Mouse (Mus musculus) lung, embryonic 14.5 days (tissue): Measurements from ENCODE around the gene Maip1. TPM values are rescaled to one million over a fixed set of nuclear protein-coding genes. Genes with fewer than 3 reads are reported as not detected.
A peak's percentile ranks its signal among the peaks of the same experiment; 100 is the strongest.

Experiments
- ATAC-seq: fragments of 200-750 bp; cut with Nextera tagmentation; 2 replicates; pipeline ENCODE4 v1.8.0; 2017; ENCODE audit warnings: mild to moderate bottlenecking, moderate TSS enrichment, moderate library complexity; ENCODE audit not compliant: insufficient read depth
- DNase-seq: peaks from one replicate; pipeline ENCODE4 v3.0.0-alpha.2; 2015
- H3K27ac ChIP-seq: fragments of 300-500 bp; sonication (generic); 2 replicates; pipeline ENCODE4 v1.5.1; 2014; ENCODE audit warnings: low read depth, mild to moderate bottlenecking, moderate library complexity
- H3K27me3 ChIP-seq: fragments of 300-500 bp; sonication (generic); 2 replicates; pipeline ENCODE4 v1.6.1; 2014; ENCODE audit warnings: low read length, control low read depth; ENCODE audit not compliant: insufficient read depth
- H3K36me3 ChIP-seq: fragments of 300-500 bp; sonication (generic); 2 replicates; pipeline ENCODE4 v1.6.1; 2014; ENCODE audit warnings: control low read depth; ENCODE audit not compliant: insufficient read depth
- H3K4me1 ChIP-seq: fragments of 300-500 bp; sonication (generic); 2 replicates; pipeline ENCODE4 v1.6.1; 2014; ENCODE audit warnings: antibody characterized with exemption, control low read depth; ENCODE audit not compliant: insufficient read depth
- H3K4me2 ChIP-seq: fragments of 300-500 bp; sonication (generic); 2 replicates; pipeline ENCODE4 v1.6.1; 2014; ENCODE audit warnings: mild to moderate bottlenecking
- H3K4me3 ChIP-seq: fragments of 300-500 bp; sonication (generic); 2 replicates; pipeline ENCODE4 v1.5.1; 2014; ENCODE audit warnings: low read depth, low read length
- H3K9ac ChIP-seq: fragments of 300-500 bp; sonication (generic); 2 replicates; pipeline ENCODE4 v1.6.1; 2014
- H3K9me3 ChIP-seq: fragments of 300-500 bp; sonication (generic); 2 replicates; pipeline ENCODE4 v1.6.1; 2016; ENCODE audit warnings: low read depth, low read length, control low read depth
- CTCF ChIP-seq: IDR thresholded peaks from 2 replicates; pipeline ENCODE4 v1.5.1; 2016; ENCODE audit warnings: antibody characterized with exemption, low read depth
- WGBS: fragments of 180-500 bp; shearing (Covaris S2); extraction: QIAGEN DNeasy Blood & Tissue Kit; methylation state at CpG from one replicate; pipeline ENCODE4 v1.1.7; 2014; 5-methylcytosine and 5-hydroxymethylcytosine counted together
- polyA plus RNA-seq: library from polyadenylated mRNA; unstranded; fragments of >200 nt; fragmentation: Nextera tagmentation; extraction: Ambion mirVana; gene quantifications from 2 replicates; pipeline ENCODE4 v1.2.1, GENCODE M21; 2014

Maip1 gene
- polyA plus RNA-seq, 1 experiment from 2014 or later: 17.5 TPM

DNA sequence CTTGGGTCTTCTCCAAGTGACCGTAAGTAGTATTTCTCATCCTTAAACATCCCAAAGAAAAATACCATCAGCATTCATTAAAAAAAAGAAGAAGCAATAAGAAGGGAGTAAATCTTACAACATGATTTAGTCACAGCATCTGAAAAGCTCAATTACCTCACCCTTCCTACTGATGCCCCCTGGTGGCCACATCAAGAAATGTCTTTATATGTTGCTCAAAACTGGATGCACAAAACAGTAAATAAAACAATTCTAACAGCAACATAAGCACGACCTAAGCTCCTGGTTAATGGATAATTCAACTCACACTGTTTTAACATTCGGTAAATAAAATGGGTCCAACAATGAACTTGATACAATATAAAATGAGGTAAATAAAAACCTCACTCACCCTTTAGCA, 12.1 kb upstream of the Maip1 start:
- TF ChIP-seq CTCF: peak; percentile 81
- H3K4me1 ChIP-seq: no peaks in the 10 kb centered on the region
- H3K27ac ChIP-seq: no peak overlapping the region
- H3K9ac ChIP-seq: no peak overlapping the region
- peaks cover 51% of the 10 kb centered on the region for H3K36me3 ChIP-seq
- H3K4me2 ChIP-seq: no peak overlapping the region
- ATAC-seq (no peak), DNase-seq (peak; percentile 73)
- 64% methylated on average over 3 of the region's 3 CpGs for WGBS
- no peaks in the 10 kb centered on the region for H3K27me3 ChIP-seq
- H3K4me3 ChIP-seq: no peak overlapping the region
- H3K9me3 ChIP-seq: no peaks in the 10 kb centered on the region

DNA sequence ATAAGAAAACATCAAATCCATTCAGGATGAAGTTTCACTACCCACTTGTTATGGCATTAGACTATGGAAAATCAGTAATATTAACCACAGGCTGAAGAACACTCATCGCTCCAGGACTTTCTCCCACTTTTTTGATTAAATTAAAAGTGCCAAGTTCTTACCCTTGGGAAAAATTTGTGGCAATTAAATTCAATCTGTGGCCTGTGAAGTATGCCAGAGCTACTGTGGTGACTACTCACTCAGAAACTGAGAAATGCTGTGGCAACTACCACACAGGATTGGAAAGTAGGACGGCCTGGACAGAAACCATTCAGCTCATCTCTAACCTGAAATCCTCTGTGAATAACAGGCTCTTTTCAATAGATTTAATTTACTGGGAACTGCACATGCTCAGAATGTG, 5.8 kb upstream of the Maip1 start:
- H3K4me2 ChIP-seq: no peak overlapping the region
- H3K9me3 ChIP-seq: no peaks in the 10 kb centered on the region
- peaks cover 43% of the 10 kb centered on the region for H3K36me3 ChIP-seq
- WGBS: 92% methylated on average over 2 of the region's 2 CpGs
- no peak overlapping the region for H3K27ac ChIP-seq
- H3K4me1 ChIP-seq: no peaks in the 10 kb centered on the region
- ATAC-seq (no peak), DNase-seq (no peak)
- TF ChIP-seq CTCF: no peak
- H3K4me3 ChIP-seq: no peak overlapping the region
- no peaks in the 10 kb centered on the region for H3K27me3 ChIP-seq
- no peak overlapping the region for H3K9ac ChIP-seq

DNA sequence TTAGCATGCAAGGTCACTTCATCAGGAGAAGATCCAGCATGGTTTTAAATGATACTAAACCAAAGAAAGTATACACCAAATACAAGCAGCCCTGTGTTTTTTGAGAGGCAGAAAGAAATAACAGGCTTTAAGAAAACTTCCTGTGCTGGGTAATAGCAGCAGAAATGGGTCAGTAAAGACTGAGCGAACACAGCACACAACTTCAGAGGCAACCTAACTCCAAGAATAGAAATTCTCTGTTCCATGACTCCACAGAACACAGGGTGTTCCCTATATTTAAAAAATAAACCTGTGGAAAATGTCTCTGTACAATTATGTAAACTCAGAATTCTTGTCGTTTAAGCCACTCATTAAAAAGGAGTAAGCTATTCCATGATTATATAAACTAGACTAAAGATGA, 5.3 kb upstream of the Maip1 start:
- Histone ChIP-seq H3K27me3 (no peaks in the 10 kb centered on the region), H3K4me3 (no peak overlapping the region), H3K36me3 (peaks cover 41% of the 10 kb centered on the region), H3K4me1 (no peaks in the 10 kb centered on the region), H3K9ac (no peak overlapping the region), H3K4me2 (no peak overlapping the region), H3K9me3 (no peaks in the 10 kb centered on the region), H3K27ac (no peak overlapping the region)
- DNase-seq: no peak
- no peak for TF ChIP-seq CTCF
- ATAC-seq: no peak
- WGBS: 88% methylated on average over 2 of the region's 2 CpGs

DNA sequence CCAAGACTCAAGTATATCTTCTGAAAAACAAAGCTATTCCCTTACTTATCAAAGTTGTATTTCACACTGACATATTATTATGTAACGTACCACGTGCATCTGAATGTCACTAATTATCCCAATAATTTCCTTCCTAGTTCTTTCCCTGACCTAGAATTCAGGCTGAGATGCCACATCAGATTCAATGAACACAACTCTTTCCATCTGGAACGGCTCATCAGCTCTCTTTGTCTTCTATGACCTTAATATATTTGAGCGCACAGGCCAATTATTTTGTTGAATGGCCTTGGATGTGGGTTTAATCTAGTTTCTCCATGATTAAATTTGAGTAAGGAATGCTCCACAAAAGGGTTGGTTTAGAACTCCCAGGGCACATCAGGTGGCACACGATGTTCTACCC, 4.0 kb upstream of the Maip1 start:
- Histone ChIP-seq H3K9me3 (no peaks in the 10 kb centered on the region), H3K4me2 (no peak overlapping the region), H3K4me3 (no peak overlapping the region), H3K4me1 (no peaks in the 10 kb centered on the region), H3K36me3 (peaks cover 31% of the 10 kb centered on the region), H3K27ac (no peak overlapping the region), H3K27me3 (no peaks in the 10 kb centered on the region), H3K9ac (no peak overlapping the region)
- DNase-seq (no peak), ATAC-seq (no peak)
- 90% methylated on average over 5 of the region's 5 CpGs for WGBS
- TF ChIP-seq CTCF: no peak

DNA sequence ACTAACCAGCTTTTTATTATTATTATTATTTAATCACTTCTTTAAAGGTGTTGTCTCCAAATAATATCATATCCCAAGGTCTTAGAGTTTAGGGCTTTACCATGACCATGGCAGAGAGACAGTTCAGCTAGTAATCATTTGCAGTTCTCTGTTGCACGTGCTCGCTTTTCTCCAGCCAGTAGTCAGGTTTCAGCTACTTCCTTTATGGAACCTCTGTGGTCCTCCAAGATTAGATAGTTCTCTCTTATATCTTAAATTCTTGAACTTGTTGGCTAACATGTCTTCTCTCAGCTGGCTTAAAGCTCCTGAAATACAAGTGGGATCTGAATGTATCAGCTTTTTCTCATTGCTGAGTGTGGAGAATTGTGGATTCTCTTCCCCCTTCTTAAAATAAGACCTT, 2.9 kb downstream of the Maip1 start:
- Histone ChIP-seq H3K4me1 (peaks cover 15% of the 10 kb centered on the region), H3K4me2 (peak overlapping the region; percentile 75), H3K4me3 (no peak overlapping the region), H3K9me3 (no peaks in the 10 kb centered on the region), H3K27ac (no peak overlapping the region), H3K9ac (no peak overlapping the region), H3K27me3 (no peaks in the 10 kb centered on the region), H3K36me3 (peaks cover 28% of the 10 kb centered on the region)
- ATAC-seq (no peak), DNase-seq (no peak)
- no peak for TF ChIP-seq CTCF
- WGBS: 76% methylated on average over 2 of the region's 2 CpGs

DNA sequence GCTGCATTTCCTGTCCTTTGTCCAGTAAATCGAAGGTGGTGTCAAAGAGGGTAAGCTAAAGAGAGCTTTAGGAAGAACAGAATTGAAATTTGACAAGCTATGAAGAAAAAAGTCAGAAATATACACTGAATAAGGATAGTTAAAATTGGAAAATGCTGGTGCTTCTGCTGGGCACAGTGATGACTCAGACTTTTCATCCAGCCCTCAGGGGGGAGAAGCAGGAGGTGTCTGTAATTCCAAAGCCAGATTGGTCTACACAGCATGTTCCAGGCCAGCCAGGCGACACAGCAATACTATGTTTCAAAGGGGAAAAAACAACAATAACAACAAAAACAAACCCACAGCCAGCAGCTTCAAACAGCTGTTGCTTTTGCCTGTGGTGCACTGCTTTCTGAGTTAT, 7.3 kb downstream of the Maip1 start:
- Histone ChIP-seq H3K36me3 (peaks cover 55% of the 10 kb centered on the region), H3K4me3 (no peak overlapping the region), H3K4me1 (peaks cover 4% of the 10 kb centered on the region), H3K27me3 (no peaks in the 10 kb centered on the region), H3K9ac (no peak overlapping the region), H3K9me3 (no peaks in the 10 kb centered on the region), H3K27ac (no peak overlapping the region), H3K4me2 (no peak overlapping the region)
- no peak for DNase-seq
- ATAC-seq: no peak
- no peak for TF ChIP-seq CTCF
- 94% methylated on average over 2 of the region's 2 CpGs for WGBS

DNA sequence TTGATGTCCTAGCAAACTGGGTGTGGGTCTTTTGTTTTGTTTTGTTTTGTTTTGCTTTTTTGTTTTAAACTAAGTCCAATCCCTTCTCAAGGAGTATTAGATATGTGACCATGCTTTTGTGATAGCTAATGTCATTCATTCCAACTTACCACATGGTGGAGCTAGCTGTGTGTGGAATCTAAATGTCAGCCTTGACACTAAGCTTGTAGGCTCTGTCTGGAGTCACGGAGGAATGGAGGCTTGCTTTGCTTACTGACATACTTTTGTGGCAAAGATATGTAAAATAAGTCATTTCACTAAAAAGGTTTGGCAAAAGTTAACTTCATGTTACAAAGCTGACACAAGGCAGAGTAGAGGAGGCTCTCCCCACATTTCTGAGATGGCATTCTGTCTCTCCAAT, 17.6 kb downstream of the Maip1 start:
- ATAC-seq (peak; percentile 46; the same call in 1 of the 2 replicates), DNase-seq (peak; percentile 87)
- H3K4me2 ChIP-seq: no peak overlapping the region
- H3K36me3 ChIP-seq: no peaks in the 10 kb centered on the region
- H3K9ac ChIP-seq: no peak overlapping the region
- H3K27ac ChIP-seq: no peak overlapping the region
- peak; percentile 77 for TF ChIP-seq CTCF
- peaks cover 3% of the 10 kb centered on the region; the same call in 1 of the 2 replicates for H3K27me3 ChIP-seq
- WGBS: 3% methylated on average over 1 of the region's 1 CpGs
- no peaks in the 10 kb centered on the region for H3K4me1 ChIP-seq
- no peaks in the 10 kb centered on the region for H3K9me3 ChIP-seq
- no peak overlapping the region for H3K4me3 ChIP-seq
